Mouse (Mus musculus) thymus, adult 2 months (tissue): ENCODE data around the gene Emc7. TPM values are rescaled to one million over a fixed set of nuclear protein-coding genes. Genes with fewer than 3 reads are reported as not detected.
A peak's percentile ranks its signal among the peaks of the same experiment; 100 is the strongest.
"Not testable (repeated sequence)": the region's sequence is repeated elsewhere in the genome, so short reads cannot be mapped to it uniquely, and the experiment has no call there.

Source experiments
- DNase-seq: peaks from one replicate; pipeline ENCODE4 v3.0.0; 2021
- H3K27ac ChIP-seq: fragments of 200-500 bp; 2 replicates; pipeline ENCODE4 v1.5.1; 2012; ENCODE audit warnings: low read length, control low read depth; ENCODE audit not compliant: control insufficient read depth, insufficient read depth
- H3K27me3 ChIP-seq: fragments of 200-500 bp; 2 replicates; pipeline ENCODE4 v1.6.1; 2012; ENCODE audit warnings: mild to moderate bottlenecking, low read length, moderate library complexity, mixed read lengths; ENCODE audit not compliant: control insufficient read depth, insufficient read depth
- H3K36me3 ChIP-seq: fragments of 200-500 bp; 2 replicates; pipeline ENCODE4 v1.6.1; 2012; ENCODE audit warnings: mild to moderate bottlenecking, low read length, moderate library complexity; ENCODE audit not compliant: control insufficient read depth, insufficient read depth
- H3K4me1 ChIP-seq: fragments of 200-500 bp; replicated peaks from 2 replicates; pipeline ENCODE4 v1.6.1; 2012; ENCODE audit warnings: low read length; ENCODE audit not compliant: control insufficient read depth, insufficient read depth
- H3K4me3 ChIP-seq: fragments of 200-500 bp; 2 replicates; pipeline ENCODE4 v1.5.1; 2012; ENCODE audit warnings: mild to moderate bottlenecking, low read length, control low read depth, moderate library complexity; ENCODE audit not compliant: control insufficient read depth, insufficient read depth
- CTCF ChIP-seq: fragments of 200-500 bp; IDR thresholded peaks from 2 replicates; pipeline ENCODE4 v1.5.1; 2012; ENCODE audit warnings: mild to moderate bottlenecking, control low read depth, low read length, moderate library complexity, borderline replicate concordance; ENCODE audit not compliant: control insufficient read depth, poor library complexity, insufficient read depth; ENCODE audit errors: extremely low read depth
- POLR2A ChIP-seq: fragments of 200-500 bp; IDR thresholded peaks from 2 replicates; pipeline ENCODE4 v1.6.1; 2012; ENCODE audit warnings: mild to moderate bottlenecking, low read length, control low read depth, moderate library complexity; ENCODE audit not compliant: control insufficient read depth, poor library complexity, insufficient read depth; ENCODE audit errors: extremely low read depth
- WGBS: fragments of 180-500 bp; shearing (Covaris S2); methylation state at CpG from one replicate; pipeline ENCODE4 v1.1.7; 2018; 5-methylcytosine and 5-hydroxymethylcytosine counted together
- polyA plus RNA-seq: library from polyadenylated mRNA; depleted of rRNA; stranded (reverse); fragments of >200 nt; gene quantifications from 2 replicates; pipeline ENCODE4 v1.2.3, GENCODE M21; 2012; rRNA removed

The Emc7 gene
- polyA plus RNA-seq = 4.9 and 6.3 TPM in 2 replicates

DNA sequence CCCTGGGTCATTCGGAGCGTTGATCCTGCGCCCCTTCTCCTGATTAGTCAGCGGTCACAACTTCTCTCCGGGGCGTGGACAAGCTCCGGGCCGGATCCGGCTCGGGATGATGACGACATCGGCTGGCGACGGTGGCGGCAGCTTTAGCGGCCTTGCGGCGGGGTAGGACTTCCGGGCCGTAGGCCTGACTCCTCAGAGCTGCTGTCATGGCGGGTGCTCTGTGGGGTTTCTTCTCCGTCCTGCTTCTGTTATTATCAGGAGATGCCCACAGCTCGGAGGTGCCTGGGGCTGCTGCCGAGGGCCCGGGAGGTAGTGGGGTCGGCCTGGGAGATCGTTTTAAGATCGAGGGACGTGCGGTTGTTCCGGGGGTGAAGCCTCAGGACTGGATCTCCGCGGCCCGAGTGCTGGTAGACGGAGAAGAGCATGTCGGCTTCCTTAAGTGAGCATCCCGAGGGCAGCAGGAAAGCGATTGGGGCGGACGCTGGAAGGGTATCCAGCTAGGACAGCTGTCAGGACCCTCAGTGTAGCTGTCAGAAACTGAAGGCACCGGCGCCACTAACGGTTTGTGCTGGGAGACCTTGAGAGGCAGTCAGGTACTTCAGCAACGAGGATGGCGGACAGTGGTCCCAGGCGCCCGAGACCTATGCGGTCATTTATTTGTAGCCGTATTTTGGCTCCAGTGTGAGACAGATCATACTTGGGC is at the start of gene Emc7:
Emc7 (plus strand) TSS at position 136 of the 703 bp plus-strand sequence.
- TF ChIP-seq POLR2A (peak; percentile 76), CTCF (peak; percentile 59; the same call in 1 of the 2 replicates)
- peak within 1 kb of the TSS; percentile 52; the same call in 1 of the 2 replicates for H3K27ac ChIP-seq
- H3K27me3 ChIP-seq = no peaks in the 10 kb centered on the region
- H3K36me3 ChIP-seq = peaks cover 2% of the 10 kb centered on the region; the same call in 1 of the 2 replicates
- H3K4me3 ChIP-seq = peak within 1 kb of the TSS; percentile 99
- no peaks in the 10 kb centered on the region for H3K4me1 ChIP-seq
- DNase-seq = peak; percentile 98
- under 1% methylated on average over 49 of the region's 49 CpGs for WGBS

DNA sequence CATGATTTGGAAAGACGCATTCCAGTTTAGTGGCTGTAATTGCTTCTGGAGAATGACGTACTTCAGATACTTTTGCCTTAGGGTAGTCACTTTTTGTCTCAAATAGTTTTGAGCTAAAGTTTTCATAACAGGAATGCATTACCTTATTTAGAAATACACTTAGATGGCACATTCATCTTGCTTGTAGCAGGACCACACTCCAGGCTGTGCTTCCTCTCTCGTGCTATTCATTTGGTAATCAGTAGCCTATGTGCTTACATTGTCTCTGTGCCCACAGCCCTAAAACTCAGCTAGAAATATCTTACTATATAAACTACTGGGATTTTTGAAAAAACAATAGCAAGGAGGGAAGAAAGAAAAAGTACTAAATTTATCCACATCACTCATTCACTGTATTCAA is 47.8 kb upstream of the Emc7 start:
- DNase-seq = no peak
- no peaks in the 10 kb centered on the region for H3K4me1 ChIP-seq
- no peak overlapping the region for H3K27ac ChIP-seq

DNA sequence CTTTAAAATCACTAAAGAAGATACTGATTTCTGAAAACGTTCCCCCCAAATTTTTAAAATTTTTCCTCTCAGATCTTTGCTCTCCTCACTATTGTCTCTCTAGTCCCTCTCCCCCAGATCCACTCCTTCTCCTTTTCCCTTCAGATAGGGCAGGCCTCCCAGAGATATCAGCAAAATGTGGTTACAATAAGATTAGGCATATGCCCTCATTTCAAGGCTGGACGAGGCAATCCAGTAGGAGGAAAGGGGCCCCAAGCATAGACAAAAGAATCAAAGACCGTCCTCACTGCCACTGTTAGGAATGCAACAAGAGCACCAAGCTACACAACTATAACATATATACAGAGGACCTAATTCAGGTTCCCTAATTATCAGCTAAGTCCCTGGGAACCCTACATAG is 29.5 kb upstream of the Emc7 start:
- Histone ChIP-seq H3K4me1 (no peaks in the 10 kb centered on the region), H3K27ac (no peak overlapping the region), H3K27me3 (no peaks in the 10 kb centered on the region), H3K4me3 (no peak overlapping the region), H3K36me3 (no peaks in the 10 kb centered on the region)
- no peak for DNase-seq
- no peak for TF ChIP-seq CTCF
- TF ChIP-seq POLR2A = no peak
- 80% methylated on average over 3 of the region's 3 CpGs for WGBS

More for the DNA sequence above, 47.8 kb upstream of the Emc7 start:
- TF ChIP-seq POLR2A (no peak), CTCF (no peak)
- whole genome bisulfite sequencing = 96% methylated on average over 3 of the region's 3 CpGs
- H3K4me3 ChIP-seq = no peak overlapping the region
- H3K27me3 ChIP-seq = no peaks in the 10 kb centered on the region
- H3K36me3 ChIP-seq = peaks cover 35% of the 10 kb centered on the region

DNA sequence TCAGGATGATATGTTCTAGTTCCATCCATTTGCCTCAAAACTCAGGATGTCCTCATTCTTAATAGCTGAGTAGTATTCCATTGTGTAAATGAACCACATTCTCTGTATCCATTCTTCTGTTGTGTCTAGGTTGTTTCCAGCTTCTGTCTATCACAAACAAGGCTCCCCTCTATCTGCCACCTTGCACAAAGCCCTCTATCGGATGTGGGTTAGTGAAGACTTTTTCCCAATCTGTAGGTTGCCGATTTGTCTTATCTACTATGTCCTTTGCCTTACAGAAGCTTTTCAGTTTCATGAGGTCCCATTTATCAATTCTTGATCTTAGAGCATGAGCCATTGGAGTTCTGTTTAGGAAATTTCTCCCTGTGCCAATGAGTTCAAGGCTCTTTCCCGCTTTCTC is 26.3 kb upstream of the Emc7 start:
- not testable (repeated sequence) for H3K27ac ChIP-seq, H3K4me3 ChIP-seq, H3K27me3 ChIP-seq, H3K36me3 ChIP-seq, DNase-seq, H3K4me1 ChIP-seq
- WGBS = 95% methylated on average over 3 of the region's 3 CpGs

DNA sequence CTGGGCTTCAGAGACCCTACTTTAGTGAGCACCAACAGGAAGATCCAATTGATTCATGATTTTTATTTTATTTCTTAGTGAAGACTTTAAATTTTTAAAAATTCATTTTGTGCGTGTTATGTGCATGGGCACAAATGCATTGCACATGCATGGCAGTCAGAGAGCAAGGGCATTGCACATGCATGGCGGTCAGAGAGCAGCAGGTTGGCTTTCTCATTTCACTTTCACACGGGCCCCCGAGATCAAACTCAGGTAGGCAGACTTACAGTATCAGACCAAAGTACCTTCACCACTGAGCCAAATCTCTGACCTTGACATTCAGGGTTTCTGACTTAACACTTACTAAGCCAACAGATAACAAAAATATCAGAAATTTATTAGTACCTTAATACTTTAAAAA is 25.1 kb upstream of the Emc7 start:
- no peaks in the 10 kb centered on the region for H3K4me1 ChIP-seq
- H3K27me3 ChIP-seq = no peaks in the 10 kb centered on the region
- WGBS = 97% methylated on average over 4 of the region's 4 CpGs
- no peak overlapping the region for H3K27ac ChIP-seq
- no peak for DNase-seq
- H3K36me3 ChIP-seq = no peaks in the 10 kb centered on the region
- TF ChIP-seq CTCF (no peak), POLR2A (no peak)
- no peak overlapping the region for H3K4me3 ChIP-seq

DNA sequence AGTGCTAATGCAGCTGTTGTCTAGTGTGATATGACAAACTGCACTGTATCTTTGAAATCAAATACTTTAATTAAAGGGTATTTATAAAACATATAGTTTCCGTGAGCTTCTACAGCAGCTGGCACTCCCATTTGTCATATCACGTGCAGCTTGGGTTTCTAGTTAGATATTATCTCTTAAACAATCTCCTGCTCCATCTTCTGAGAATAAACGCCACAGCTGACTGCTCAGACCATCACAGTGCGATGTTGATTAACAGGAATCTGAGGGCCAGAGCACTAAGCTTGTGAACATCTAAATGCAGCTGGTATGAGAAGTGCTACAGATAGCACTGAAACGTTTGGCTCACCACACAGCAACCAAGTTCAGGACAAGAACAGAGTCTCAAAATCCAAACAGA is 24.4 kb upstream of the Emc7 start:
- 19% methylated on average over 5 of the region's 5 CpGs for WGBS
- no peaks in the 10 kb centered on the region for H3K27me3 ChIP-seq
- H3K4me3 ChIP-seq = no peak overlapping the region
- H3K36me3 ChIP-seq = no peaks in the 10 kb centered on the region
- TF ChIP-seq POLR2A = no peak
- no peak overlapping the region for H3K27ac ChIP-seq
- H3K4me1 ChIP-seq = no peaks in the 10 kb centered on the region
- DNase-seq = no peak

DNA sequence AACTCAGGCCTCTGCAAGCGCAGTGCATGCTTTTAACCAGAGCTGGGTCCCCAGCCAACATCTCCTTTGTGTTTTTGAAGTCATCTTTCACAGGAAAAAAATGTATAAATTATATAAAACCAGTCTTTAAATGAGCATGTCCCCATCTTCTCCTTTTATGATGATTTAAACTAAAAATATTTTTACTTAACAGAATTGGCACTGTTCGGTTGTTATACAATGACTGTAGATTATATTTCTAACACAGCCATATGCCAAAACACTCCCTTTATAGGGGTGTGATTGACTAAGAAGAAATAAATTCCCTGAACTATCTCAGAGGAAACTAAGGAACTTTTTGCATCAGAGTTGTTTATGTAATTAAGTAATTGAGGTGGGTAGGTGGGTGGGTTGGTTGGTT is 22.3 kb upstream of the Emc7 start:
- Histone ChIP-seq H3K4me3 (no peak overlapping the region), H3K27ac (no peak overlapping the region), H3K4me1 (no peaks in the 10 kb centered on the region), H3K27me3 (no peaks in the 10 kb centered on the region), H3K36me3 (no peaks in the 10 kb centered on the region)
- no peak for TF ChIP-seq POLR2A
- TF ChIP-seq CTCF = no peak
- WGBS = 96% methylated on average over 2 of the region's 2 CpGs
- DNase-seq = no peak
